Mouse (Mus musculus): ENCODE measurements around the gene Cd79b. TPM values are rescaled to one million over a fixed set of nuclear protein-coding genes. Genes with fewer than 3 reads are reported as not detected.

The Cd79b gene
- polyA plus RNA-seq, 1 experiment from 2014 or later = 0.66 TPM

GRCm38 (mm10) chr11:106316416-106316815 is 1.9 kb upstream of the Cd79b start:
- WGBS = 71% methylated on average over 1 of the region's 1 CpGs
- ATAC-seq = no peak
- Histone ChIP-seq H3K9ac (replicated peaks) (no peak overlapping the region), H3K4me3 (replicated peaks) (no peak overlapping the region), H3K36me3 (no peaks in the 10 kb centered on the region), H3K4me1 (replicated peaks) (no peaks in the 10 kb centered on the region), H3K4me2 (replicated peaks) (no peak overlapping the region), H3K27me3 (no peaks in the 10 kb centered on the region), H3K9me3 (no peaks in the 10 kb centered on the region), H3K27ac (no peak overlapping the region)

DNA sequence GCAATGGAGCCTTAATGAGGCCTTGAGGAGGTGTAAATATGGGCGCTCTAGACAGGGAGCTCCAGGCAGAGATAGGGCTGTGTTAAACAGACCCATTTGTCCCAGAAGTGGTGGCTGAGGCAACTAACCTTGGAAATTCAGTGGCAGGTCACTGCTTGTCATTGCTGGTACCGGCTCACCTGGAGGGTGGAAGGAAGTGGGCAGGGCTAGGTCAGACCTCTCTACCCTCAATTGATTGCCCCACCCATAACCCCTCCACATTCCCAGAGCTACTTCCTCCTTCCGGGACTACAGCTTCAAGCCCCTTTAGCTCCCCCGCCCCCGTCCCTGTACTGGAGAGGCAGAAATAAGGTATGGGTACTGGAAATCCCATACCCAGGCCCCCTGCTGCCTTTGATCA is 1.0 kb downstream of the Cd79b start:
- Histone ChIP-seq H3K9ac (replicated peaks) (no peak overlapping the region), H3K36me3 (no peaks in the 10 kb centered on the region), H3K4me1 (replicated peaks) (no peaks in the 10 kb centered on the region), H3K9me3 (no peaks in the 10 kb centered on the region), H3K4me2 (replicated peaks) (no peak overlapping the region), H3K4me3 (replicated peaks) (no peak overlapping the region), H3K27ac (no peak overlapping the region), H3K27me3 (no peaks in the 10 kb centered on the region)
- 87% methylated on average over 5 of the region's 5 CpGs for WGBS
- no peak for ATAC-seq

DNA sequence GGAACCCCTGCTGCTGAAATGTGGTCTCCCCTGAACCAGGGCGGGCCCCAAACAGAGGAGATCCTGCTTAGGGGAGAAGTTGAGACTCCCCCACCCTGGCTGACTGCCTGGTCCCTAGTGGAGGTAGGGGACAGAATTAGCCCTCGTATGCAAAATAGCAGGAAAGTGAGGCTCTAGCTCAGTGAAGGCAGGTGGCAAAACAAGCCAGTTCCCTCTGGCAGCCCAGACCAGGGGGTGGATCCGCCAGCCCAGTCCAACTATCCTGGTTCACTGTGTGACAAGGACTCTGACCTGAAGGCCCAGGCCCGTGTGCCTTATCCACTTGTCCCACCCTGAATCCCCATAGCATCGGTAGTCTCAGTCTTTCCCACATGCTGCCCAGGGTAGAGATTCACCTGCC is 4.4 kb downstream of the Cd79b start:
- no peak for ATAC-seq
- no peaks in the 10 kb centered on the region for H3K4me1 ChIP-seq (replicated peaks)
- no peak overlapping the region for H3K27ac ChIP-seq
- no peaks in the 10 kb centered on the region for H3K27me3 ChIP-seq
- H3K36me3 ChIP-seq = no peaks in the 10 kb centered on the region
- no peak overlapping the region for H3K9ac ChIP-seq (replicated peaks)
- 76% methylated on average over 5 of the region's 5 CpGs for WGBS
- no peaks in the 10 kb centered on the region for H3K9me3 ChIP-seq
- no peak overlapping the region for H3K4me3 ChIP-seq (replicated peaks)
- H3K4me2 ChIP-seq (replicated peaks) = no peak overlapping the region

DNA sequence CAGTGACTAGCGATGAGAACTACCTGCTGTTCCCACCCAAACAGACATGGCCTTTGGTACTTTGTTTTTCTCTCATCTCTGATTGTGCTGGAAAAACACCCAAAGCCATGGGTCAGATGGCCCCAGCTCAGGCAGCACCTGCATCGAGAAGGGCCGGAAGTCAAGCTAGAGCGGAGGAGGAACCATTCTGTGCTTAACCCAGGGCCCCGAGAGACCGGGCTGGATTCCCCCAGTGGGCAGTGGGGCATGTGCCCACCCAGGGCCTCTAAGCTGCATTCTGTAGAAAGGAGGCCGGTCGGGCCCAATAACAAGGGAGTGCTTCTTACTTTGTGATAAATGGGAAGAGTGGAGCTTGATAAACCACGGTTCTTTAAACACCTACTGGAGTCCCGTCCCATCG is 6.4 kb downstream of the Cd79b start:
- no peak overlapping the region for H3K9ac ChIP-seq (replicated peaks)
- WGBS = 89% methylated on average over 11 of the region's 11 CpGs
- no peaks in the 10 kb centered on the region for H3K9me3 ChIP-seq
- no peak overlapping the region for H3K27ac ChIP-seq
- H3K4me2 ChIP-seq (replicated peaks) = no peak overlapping the region
- no peaks in the 10 kb centered on the region for H3K36me3 ChIP-seq
- H3K27me3 ChIP-seq = no peaks in the 10 kb centered on the region
- H3K4me1 ChIP-seq (replicated peaks) = no peaks in the 10 kb centered on the region
- H3K4me3 ChIP-seq (replicated peaks) = no peak overlapping the region
- no peak for ATAC-seq

DNA sequence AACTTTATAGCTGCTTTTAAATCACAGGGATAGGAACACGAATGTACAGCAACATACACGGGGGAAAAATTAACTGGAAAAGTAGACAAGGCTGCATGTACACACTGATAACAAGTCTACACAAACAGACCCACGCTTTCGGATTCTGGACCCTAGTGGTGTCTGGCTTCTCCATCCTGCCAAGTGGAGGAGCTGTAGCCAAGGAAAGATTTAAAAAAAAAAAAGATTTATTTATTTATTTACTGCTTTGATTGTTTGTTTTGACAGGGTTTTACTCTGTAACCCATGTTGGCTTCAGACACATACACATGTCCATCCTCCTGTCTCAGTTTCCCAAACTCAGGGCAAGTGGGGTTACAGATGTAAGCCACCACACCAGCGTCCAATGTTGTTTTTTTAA is 7.1 kb downstream of the Cd79b start:
- Histone ChIP-seq H3K36me3 (no peaks in the 10 kb centered on the region), H3K9ac (replicated peaks) (no peak overlapping the region), H3K27me3 (no peaks in the 10 kb centered on the region), H3K4me3 (replicated peaks) (no peak overlapping the region), H3K9me3 (no peaks in the 10 kb centered on the region), H3K4me1 (replicated peaks) (no peaks in the 10 kb centered on the region), H3K4me2 (replicated peaks) (no peak overlapping the region), H3K27ac (no peak overlapping the region)
- 88% methylated on average over 5 of the region's 5 CpGs for WGBS
- no peak for ATAC-seq

- Histone ChIP-seq H3K27me3 (no peaks in the 10 kb centered on the region), H3K36me3 (no peaks in the 10 kb centered on the region), H3K9ac (replicated peaks) (no peak overlapping the region), H3K4me2 (replicated peaks) (no peak overlapping the region), H3K9me3 (no peaks in the 10 kb centered on the region), H3K27ac (no peak overlapping the region), H3K4me1 (replicated peaks) (no peaks in the 10 kb centered on the region), H3K4me3 (replicated peaks) (no peak overlapping the region)
- no peak for ATAC-seq
- 85% methylated on average over 9 of the region's 9 CpGs for WGBS
Measured at GRCm38 (mm10) chr11:106306758-106307157, 7.8 kb downstream of the Cd79b start.

DNA sequence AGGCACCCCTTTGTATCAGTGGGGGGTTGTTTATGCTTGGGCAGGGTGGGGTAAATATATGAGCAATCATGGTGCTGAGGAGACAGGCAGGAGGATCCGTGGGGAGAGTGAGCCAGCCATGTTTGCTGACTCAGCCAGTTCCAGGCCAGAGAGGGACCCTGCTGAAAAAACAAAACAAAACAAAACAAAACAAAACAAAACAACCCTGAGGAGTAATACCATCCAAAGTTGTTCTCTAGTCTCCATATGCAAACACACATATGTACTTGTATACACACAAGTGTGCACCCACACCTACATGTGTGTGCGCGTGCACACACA is 8.5 kb downstream of the Cd79b start:
- Histone ChIP-seq H3K9me3 (no peaks in the 10 kb centered on the region), H3K4me1 (replicated peaks) (no peaks in the 10 kb centered on the region), H3K4me2 (replicated peaks) (no peak overlapping the region), H3K36me3 (no peaks in the 10 kb centered on the region), H3K4me3 (replicated peaks) (no peak overlapping the region), H3K9ac (replicated peaks) (no peak overlapping the region), H3K27me3 (no peaks in the 10 kb centered on the region), H3K27ac (no peak overlapping the region)
- no peak for ATAC-seq
- WGBS = 91% methylated on average over 3 of the region's 3 CpGs

GRCm38 (mm10) chr11:106305348-106306064 is 9.1 kb downstream of the Cd79b start:
- Histone ChIP-seq H3K27ac (no peak overlapping the region), H3K36me3 (no peaks in the 10 kb centered on the region), H3K9me3 (no peaks in the 10 kb centered on the region), H3K4me1 (replicated peaks) (no peaks in the 10 kb centered on the region), H3K27me3 (no peaks in the 10 kb centered on the region), H3K4me2 (replicated peaks) (no peak overlapping the region), H3K9ac (replicated peaks) (no peak overlapping the region), H3K4me3 (replicated peaks) (no peak overlapping the region)
- 84% methylated on average over 10 of the region's 10 CpGs for WGBS
- no peak for ATAC-seq

GRCm38 (mm10) chr11:106302634-106303033 is 11.9 kb downstream of the Cd79b start:
- H3K27ac ChIP-seq = no peak overlapping the region
- H3K4me2 ChIP-seq (replicated peaks) = no peak overlapping the region
- no peaks in the 10 kb centered on the region for H3K27me3 ChIP-seq
- H3K4me1 ChIP-seq (replicated peaks) = no peaks in the 10 kb centered on the region
- 16% methylated on average over 2 of the region's 2 CpGs for WGBS
- ATAC-seq = no peak
- H3K36me3 ChIP-seq = no peaks in the 10 kb centered on the region
- H3K9ac ChIP-seq (replicated peaks) = no peak overlapping the region
- no peak overlapping the region for H3K4me3 ChIP-seq (replicated peaks)
- no peaks in the 10 kb centered on the region for H3K9me3 ChIP-seq

DNA sequence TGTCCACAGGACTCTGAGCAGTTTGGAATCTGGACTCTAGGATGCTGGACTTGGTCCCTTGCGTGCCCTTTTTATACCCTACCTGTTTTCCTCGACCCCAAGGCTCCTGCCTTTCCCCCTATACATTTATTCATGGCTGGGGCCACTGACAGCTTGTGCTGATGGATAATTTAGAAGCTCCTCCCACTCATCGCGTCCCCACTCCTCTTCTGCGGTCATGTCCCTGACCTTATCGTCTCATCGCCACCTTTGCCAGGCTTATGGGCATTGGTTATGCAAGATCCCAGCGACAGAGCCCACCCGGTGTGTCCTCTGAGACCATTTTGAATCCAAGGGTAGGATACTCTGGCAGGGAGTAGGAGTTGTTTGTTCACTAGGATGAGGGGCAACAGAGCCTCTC is 12.8 kb downstream of the Cd79b start, which contains the start of gene Gh:
Gene Gh, minus strand, starts transcription at position 101 of the 400 bp plus-strand sequence.
- Histone ChIP-seq H3K9me3 (no peaks in the 10 kb centered on the region), H3K4me2 (replicated peaks) (no peak within 1 kb of the TSS), H3K4me1 (replicated peaks) (no peaks in the 10 kb centered on the region), H3K4me3 (replicated peaks) (no peak within 1 kb of the TSS), H3K9ac (replicated peaks) (no peak within 1 kb of the TSS), H3K27ac (no peak within 1 kb of the TSS), H3K36me3 (no peaks in the 10 kb centered on the region), H3K27me3 (no peaks in the 10 kb centered on the region)
- 80% methylated on average over 9 of the region's 9 CpGs for WGBS
- ATAC-seq = no peak

- H3K4me1 ChIP-seq (replicated peaks) = no peaks in the 10 kb centered on the region
- H3K4me3 ChIP-seq (replicated peaks) = no peak overlapping the region
- no peak for ATAC-seq
- H3K27ac ChIP-seq = no peak overlapping the region
- H3K36me3 ChIP-seq = no peaks in the 10 kb centered on the region
- H3K27me3 ChIP-seq = no peaks in the 10 kb centered on the region
- H3K9ac ChIP-seq (replicated peaks) = no peak overlapping the region
- 89% methylated on average over 2 of the region's 2 CpGs for WGBS
- H3K4me2 ChIP-seq (replicated peaks) = no peak overlapping the region
- no peaks in the 10 kb centered on the region for H3K9me3 ChIP-seq
Measured at GRCm38 (mm10) chr11:106291861-106292260, 22.7 kb downstream of the Cd79b start.

GRCm38 (mm10) chr11:106290376-106290775 is 24.2 kb downstream of the Cd79b start:
- Histone ChIP-seq H3K27ac (no peak overlapping the region), H3K4me1 (replicated peaks) (no peaks in the 10 kb centered on the region), H3K4me3 (replicated peaks) (no peak overlapping the region), H3K36me3 (no peaks in the 10 kb centered on the region), H3K9me3 (no peaks in the 10 kb centered on the region), H3K9ac (replicated peaks) (no peak overlapping the region), H3K27me3 (no peaks in the 10 kb centered on the region), H3K4me2 (replicated peaks) (no peak overlapping the region)
- ATAC-seq = no peak
- 95% methylated on average over 5 of the region's 5 CpGs for WGBS

DNA sequence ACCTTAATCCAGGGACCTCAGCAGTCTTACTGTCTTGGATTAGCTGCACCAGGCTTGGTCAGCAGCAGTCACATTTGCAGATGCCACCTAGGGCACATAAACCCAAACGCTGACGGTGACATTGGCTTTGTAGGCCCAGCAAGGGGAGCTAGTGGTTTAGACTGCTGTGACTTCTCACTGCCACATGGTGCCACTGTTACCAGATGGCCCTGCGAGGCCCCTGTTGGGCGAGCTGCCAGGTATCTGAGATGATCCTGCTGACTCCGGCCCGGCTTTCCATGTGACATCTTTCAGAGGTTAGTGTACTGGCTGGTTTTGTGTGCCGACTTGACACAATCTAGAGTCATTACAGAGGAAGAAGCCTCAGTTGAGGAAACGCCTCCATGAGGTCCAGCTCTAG is 25.2 kb downstream of the Cd79b start:
- no peak for ATAC-seq
- Histone ChIP-seq H3K4me2 (replicated peaks) (no peak overlapping the region), H3K9ac (replicated peaks) (no peak overlapping the region), H3K36me3 (no peaks in the 10 kb centered on the region), H3K4me3 (replicated peaks) (no peak overlapping the region), H3K27me3 (no peaks in the 10 kb centered on the region), H3K9me3 (no peaks in the 10 kb centered on the region), H3K27ac (no peak overlapping the region), H3K4me1 (replicated peaks) (no peaks in the 10 kb centered on the region)
- 64% methylated on average over 8 of the region's 8 CpGs for WGBS
